Mouse (Mus musculus) cerebellum, adult 2 months (tissue): ENCODE results near the gene Slc39a11. TPM values are rescaled to one million over a fixed set of nuclear protein-coding genes. Genes with fewer than 3 reads are reported as not detected.

Experiments used
- DNase-seq, 2 experiments: peaks; one replicate each; pipeline ENCODE4 v3.0.0; 2021
- H3K27ac ChIP-seq: fragments of 200-500 bp; 2 replicates; pipeline ENCODE4 v1.5.1; 2012; ENCODE audit warnings: low read length, control low read depth, inconsistent platforms; ENCODE audit not compliant: insufficient read depth
- H3K27me3 ChIP-seq: fragments of 200-500 bp; 2 replicates; pipeline ENCODE4 v1.6.1; 2012; ENCODE audit warnings: inconsistent platforms, mild to moderate bottlenecking, low read length, moderate library complexity; ENCODE audit not compliant: control insufficient read depth, insufficient read depth
- H3K4me1 ChIP-seq: fragments of 200-500 bp; 2 replicates; pipeline ENCODE4 v1.6.1; 2011; ENCODE audit warnings: low read length; ENCODE audit not compliant: control insufficient read depth, insufficient read depth
- H3K4me3 ChIP-seq: fragments of 200-500 bp; replicated peaks from 2 replicates; pipeline ENCODE3; 2011; ENCODE audit warnings: mild to moderate bottlenecking, low read depth, low read length, control low read depth; ENCODE audit not compliant: insufficient read depth
- CTCF ChIP-seq: fragments of 200-500 bp; IDR thresholded peaks from 2 replicates; pipeline ENCODE4 v1.5.1; 2011; ENCODE audit warnings: low read depth, mild to moderate bottlenecking, control low read depth, low read length, moderate library complexity, borderline replicate concordance; ENCODE audit not compliant: insufficient read depth
- POLR2A ChIP-seq: fragments of 200-500 bp; IDR thresholded peaks from 2 replicates; pipeline ENCODE4 v1.6.1; 2011; ENCODE audit warnings: low read length, control low read depth, borderline replicate concordance; ENCODE audit not compliant: insufficient read depth
- WGBS: fragments of 180-500 bp; shearing (Covaris S2); methylation state at CpG from one replicate; pipeline ENCODE4 v1.1.7; 2018; 5-methylcytosine and 5-hydroxymethylcytosine counted together
- polyA plus RNA-seq: library from polyadenylated mRNA; depleted of rRNA; stranded (reverse); fragments of >200 nt; gene quantifications from 2 replicates; pipeline ENCODE4 v1.2.3, GENCODE M21; 2012

Slc39a11 gene
- polyA plus RNA-seq, 1 experiment = 14.1 TPM

GRCm38 (mm10) chr11:113346895-113347514, 302.9 kb downstream of the Slc39a11 start:
- no peak overlapping the region for H3K27ac ChIP-seq
- 56% methylated on average over 9 of the region's 9 CpGs for WGBS
- H3K4me1 ChIP-seq = no peaks in the 10 kb centered on the region
- no peak for DNase-seq
- no peaks in the 10 kb centered on the region for H3K27me3 ChIP-seq
- no peak overlapping the region for H3K4me3 ChIP-seq
- no peak for TF ChIP-seq POLR2A
- TF ChIP-seq CTCF = no peak

- no peaks in the 10 kb centered on the region for H3K4me1 ChIP-seq
- no peak overlapping the region for H3K4me3 ChIP-seq
- 47% methylated on average over 8 of the region's 8 CpGs for WGBS
- DNase-seq = no peak
- H3K27me3 ChIP-seq = no peaks in the 10 kb centered on the region
- TF ChIP-seq CTCF (no peak), POLR2A (no peak)
- no peak overlapping the region for H3K27ac ChIP-seq
Observed at GRCm38 (mm10) chr11:113339770-113340169, 310.1 kb downstream of the Slc39a11 start.

- TF ChIP-seq POLR2A (no peak), CTCF (no peak)
- no peak overlapping the region for H3K27ac ChIP-seq
- 56% methylated on average over 5 of the region's 5 CpGs for WGBS
- DNase-seq = no peak
- no peak overlapping the region for H3K4me3 ChIP-seq
- H3K4me1 ChIP-seq = no peaks in the 10 kb centered on the region; the same call in 1 of the 2 replicates
- no peaks in the 10 kb centered on the region for H3K27me3 ChIP-seq
Observed at GRCm38 (mm10) chr11:113338581-113338980, 311.3 kb downstream of the Slc39a11 start.

GRCm38 (mm10) chr11:113335706-113336105, 314.2 kb downstream of the Slc39a11 start:
- H3K27me3 ChIP-seq = no peaks in the 10 kb centered on the region
- no peak for TF ChIP-seq CTCF
- no peak for TF ChIP-seq POLR2A
- 94% methylated on average over 5 of the region's 5 CpGs for WGBS
- no peak overlapping the region for H3K27ac ChIP-seq
- DNase-seq = no peak
- no peak overlapping the region for H3K4me3 ChIP-seq
- H3K4me1 ChIP-seq = no peaks in the 10 kb centered on the region; the same call in 1 of the 2 replicates

GRCm38 (mm10) chr11:113334444-113334881, 315.4 kb downstream of the Slc39a11 start:
- TF ChIP-seq CTCF (no peak), POLR2A (no peak)
- no peak for DNase-seq
- H3K4me1 ChIP-seq = no peaks in the 10 kb centered on the region; the same call in 1 of the 2 replicates
- H3K27me3 ChIP-seq = no peaks in the 10 kb centered on the region
- no peak overlapping the region for H3K27ac ChIP-seq
- WGBS = 51% methylated on average over 5 of the region's 5 CpGs
- H3K4me3 ChIP-seq = no peak overlapping the region

- WGBS = 47% methylated on average over 9 of the region's 9 CpGs
- Histone ChIP-seq H3K27me3 (no peaks in the 10 kb centered on the region), H3K4me1 (no peaks in the 10 kb centered on the region; the same call in 1 of the 2 replicates), H3K4me3 (no peak overlapping the region), H3K27ac (no peak overlapping the region)
- peak in 1 of 2 experiments; percentile 3 for DNase-seq
- TF ChIP-seq CTCF = no peak
- no peak for TF ChIP-seq POLR2A
Observed at GRCm38 (mm10) chr11:113333535-113333934, 316.3 kb downstream of the Slc39a11 start.

- no peak overlapping the region for H3K27ac ChIP-seq
- H3K4me1 ChIP-seq = peaks cover 6% of the 10 kb centered on the region
- 71% methylated on average over 13 of the region's 13 CpGs for WGBS
- H3K27me3 ChIP-seq = no peaks in the 10 kb centered on the region
- TF ChIP-seq POLR2A = no peak
- no peak for TF ChIP-seq CTCF
- no peak overlapping the region for H3K4me3 ChIP-seq
- DNase-seq = no peak
Observed at GRCm38 (mm10) chr11:113330061-113330591, 319.8 kb downstream of the Slc39a11 start.

GRCm38 (mm10) chr11:113327499-113328062, 322.3 kb downstream of the Slc39a11 start:
- no peaks in the 10 kb centered on the region for H3K27me3 ChIP-seq
- H3K4me1 ChIP-seq = peaks cover 6% of the 10 kb centered on the region
- WGBS = 89% methylated on average over 3 of the region's 3 CpGs
- no peak overlapping the region for H3K27ac ChIP-seq
- no peak overlapping the region for H3K4me3 ChIP-seq
- no peak for DNase-seq
- TF ChIP-seq CTCF (no peak), POLR2A (no peak)
